Mouse (Mus musculus) embryo, embryonic 11 days (tissue): ENCODE results near the gene Vmn1r95.
"Not testable (repeated sequence)": the region's sequence is repeated elsewhere in the genome, so short reads cannot be mapped to it uniquely, and the experiment has no call there.

ENCODE experiments used
- DNase-seq: peaks from one replicate; pipeline ENCODE4 v3.0.0-alpha.2; 2015

Vmn1r95 gene

GRCm38 (mm10) chr7:20193410-20193809 lies at the start of gene Vmn1r95:
TSS of gene Vmn1r95 (plus strand) at chr7:20193710.
- not testable (repeated sequence) for DNase-seq

- DNase-seq: not testable (repeated sequence)
Observed at GRCm38 (mm10) chr7:20168277-20168676, 25.2 kb upstream of the Vmn1r95 start, which contains the start of gene Vmn1r94. TSS of gene Vmn1r94 (minus strand) at chr7:20168377.

- DNase-seq: not testable (repeated sequence)
Observed at GRCm38 (mm10) chr7:20205507-20205906, 12.0 kb downstream of the Vmn1r95 start, which contains the start of gene Gm6164. TSS of gene Gm6164 (minus strand) at chr7:20205607.

GRCm38 (mm10) chr7:20233728-20234127 lies 40.2 kb downstream of the Vmn1r95 start, which contains the start of gene Gm4498:
TSS of gene Gm4498 (minus strand) at chr7:20233828.
- not testable (repeated sequence) for DNase-seq
